Mouse (Mus musculus): ENCODE data around the gene Mus81.
"Not testable (repeated sequence)": the region's sequence is repeated elsewhere in the genome, so short reads cannot be mapped to it uniquely, and the experiment has no call there.

The Mus81 gene

GRCm38 (mm10) chr19:5492641-5493040 is 4.4 kb upstream of the Mus81 start:
- no peak for DNase-seq (ENCODE audit: low spot score in 2 of 2)

GRCm38 (mm10) chr19:5490898-5491708 is 2.9 kb upstream of the Mus81 start:
- DNase-seq (ENCODE audit: low spot score in 2 of 2), result peak; percentile 79 to 85

GRCm38 (mm10) chr19:5490313-5490897 is 2.2 kb upstream of the Mus81 start, which contains the start of gene Cfl1:
Gene Cfl1 (plus strand): TSS chr19:5490455.
- DNase-seq (ENCODE audit: low spot score in 2 of 2), result peak; percentile 91 to 95

DNA sequence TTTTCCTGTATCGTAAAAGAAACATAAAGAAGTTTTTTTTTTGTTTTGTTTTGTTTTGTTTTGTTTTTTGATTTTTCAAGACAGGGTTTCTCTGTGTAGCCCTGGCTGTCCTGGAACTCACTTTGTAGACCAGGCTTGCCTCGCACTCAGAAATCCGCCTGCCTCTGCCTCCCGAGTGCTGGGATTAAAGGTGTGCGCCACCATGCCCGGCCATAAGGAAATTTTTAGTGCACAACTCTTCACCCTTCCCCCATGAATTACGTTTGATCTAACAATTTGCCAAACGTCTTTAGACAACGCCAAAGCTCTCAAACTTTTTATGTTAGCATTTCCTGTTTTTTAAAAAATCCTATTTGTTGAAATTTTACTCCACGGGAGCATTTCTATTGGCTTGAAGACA is 1.5 kb upstream of the Mus81 start:
- DNase-seq (ENCODE audit: low spot score in 2 of 2), result not testable (repeated sequence)

DNA sequence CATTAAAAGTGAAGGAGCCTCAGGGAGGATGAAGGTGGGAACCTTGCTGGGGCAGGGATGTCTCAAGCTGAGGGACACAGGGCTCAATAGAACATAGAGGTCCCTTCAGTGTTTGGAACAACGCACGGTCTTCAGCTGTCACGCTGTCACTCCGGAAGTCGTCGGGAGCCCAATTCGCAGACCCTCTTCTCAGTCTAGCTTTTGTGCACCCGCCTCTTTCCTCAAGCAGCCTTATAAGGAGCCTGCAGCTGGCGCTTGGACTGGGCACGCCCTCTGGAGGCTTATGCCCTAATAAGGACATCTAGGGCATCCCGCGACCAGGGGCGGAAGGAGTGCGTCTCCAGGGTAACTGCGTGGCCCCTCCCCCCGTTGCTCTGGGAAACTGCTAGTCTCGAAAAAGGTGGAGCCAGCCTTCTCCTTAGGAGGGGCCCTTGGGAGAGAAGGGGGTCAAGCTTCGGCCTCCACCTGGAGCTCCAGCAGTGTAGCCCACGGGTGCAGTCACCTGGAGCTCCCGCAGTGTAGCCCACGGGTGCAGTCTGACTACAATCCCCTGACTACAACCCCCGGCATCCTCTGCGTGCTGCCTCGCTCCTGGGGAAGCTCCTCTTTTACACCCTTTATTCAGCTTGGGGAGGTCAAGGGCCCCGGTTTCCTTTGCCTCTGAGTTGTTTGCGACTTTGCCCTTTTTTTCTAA is 823 bp upstream of the Mus81 start:
- DNase-seq (ENCODE audit: low spot score in 2 of 2), result peak; percentile 97 to 98

- DNase-seq (ENCODE audit: low spot score in 2 of 2), result no peak
Measured at GRCm38 (mm10) chr19:5486771-5487170, 1.4 kb downstream of the Mus81 start.

DNA sequence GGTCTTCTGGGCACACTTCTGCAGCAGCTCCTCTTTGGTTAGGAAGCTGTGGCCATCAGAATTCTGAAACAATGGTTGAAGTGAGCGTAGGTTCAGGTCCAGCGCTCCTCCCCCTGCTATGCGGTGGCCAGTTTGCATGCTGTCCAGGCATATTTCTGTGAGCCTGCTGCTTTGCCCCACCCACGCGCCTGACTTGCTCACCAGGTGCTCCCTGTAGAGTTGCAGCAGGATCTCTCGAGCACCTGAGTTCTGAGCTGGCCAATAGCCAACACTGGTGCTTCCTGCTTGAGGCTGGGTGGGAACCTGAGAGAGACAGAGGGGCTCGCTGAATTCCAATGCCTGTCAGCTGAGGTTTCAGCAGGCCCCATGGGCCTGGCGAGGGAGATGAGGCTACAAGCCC is 1.9 kb downstream of the Mus81 start:
- DNase-seq (ENCODE audit: low spot score in 2 of 2), result no peak

DNA sequence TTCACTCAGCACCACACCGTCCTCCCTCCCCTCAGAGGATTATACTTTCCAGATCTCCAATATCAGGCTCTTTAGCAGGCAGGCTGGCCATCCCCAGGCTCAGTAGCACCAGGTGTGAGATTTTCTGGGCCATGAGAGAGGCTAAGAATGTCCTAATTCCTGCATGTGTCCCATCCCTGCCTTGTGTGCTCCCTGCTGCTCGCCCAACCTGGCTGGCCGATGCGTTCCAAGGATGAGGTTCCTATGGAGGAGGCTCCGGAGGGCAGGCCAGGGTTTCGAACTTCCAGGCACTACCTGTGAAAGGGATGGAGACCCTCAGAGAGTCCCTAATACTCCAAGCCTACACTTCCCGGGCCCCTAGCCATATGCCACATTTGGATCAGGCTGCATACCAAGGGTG is 2.4 kb downstream of the Mus81 start:
- no peak for DNase-seq (ENCODE audit: low spot score in 2 of 2)

DNA sequence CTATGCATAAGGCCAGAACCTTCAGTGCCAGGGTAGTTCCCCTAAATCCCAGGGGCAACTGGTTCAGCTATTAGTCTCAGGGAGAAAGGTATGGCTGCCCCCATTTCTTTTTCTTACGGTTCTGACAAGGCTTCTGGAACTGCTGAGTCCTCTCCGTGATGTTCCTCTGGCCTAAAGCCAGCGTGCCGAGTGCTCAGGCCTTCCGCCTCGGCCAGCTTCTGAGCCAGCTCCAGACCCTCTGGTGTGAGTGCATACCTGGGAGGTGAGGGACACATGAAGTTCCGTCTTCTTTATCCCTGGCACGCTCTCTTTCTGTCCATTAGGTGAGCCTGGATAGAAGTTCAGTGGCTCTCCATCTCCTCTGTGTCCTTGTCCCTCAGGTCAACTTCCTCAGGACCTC is 2.8 kb downstream of the Mus81 start:
- no peak for DNase-seq (ENCODE audit: low spot score in 2 of 2)

DNA sequence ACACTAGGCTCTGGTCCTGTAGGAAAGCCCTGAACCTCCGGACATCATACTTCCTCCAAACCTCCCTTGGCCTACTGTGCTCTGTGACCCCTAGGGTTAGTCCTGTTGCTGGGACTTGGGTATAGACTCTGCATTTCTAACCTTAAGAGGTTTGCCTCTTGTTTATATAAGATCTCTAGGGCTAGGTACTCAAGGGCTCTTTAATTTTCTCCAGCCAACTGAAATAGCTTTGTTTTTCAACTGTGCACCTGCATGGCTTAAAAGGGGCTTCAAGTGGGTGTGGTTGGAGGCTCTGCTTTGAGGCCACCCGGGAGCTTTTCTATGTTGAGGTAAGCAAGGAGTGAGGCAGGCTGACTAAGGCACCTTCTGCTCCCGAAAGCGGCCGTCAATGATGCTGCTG is 3.7 kb downstream of the Mus81 start:
- DNase-seq (ENCODE audit: low spot score in 2 of 2), result no peak

DNA sequence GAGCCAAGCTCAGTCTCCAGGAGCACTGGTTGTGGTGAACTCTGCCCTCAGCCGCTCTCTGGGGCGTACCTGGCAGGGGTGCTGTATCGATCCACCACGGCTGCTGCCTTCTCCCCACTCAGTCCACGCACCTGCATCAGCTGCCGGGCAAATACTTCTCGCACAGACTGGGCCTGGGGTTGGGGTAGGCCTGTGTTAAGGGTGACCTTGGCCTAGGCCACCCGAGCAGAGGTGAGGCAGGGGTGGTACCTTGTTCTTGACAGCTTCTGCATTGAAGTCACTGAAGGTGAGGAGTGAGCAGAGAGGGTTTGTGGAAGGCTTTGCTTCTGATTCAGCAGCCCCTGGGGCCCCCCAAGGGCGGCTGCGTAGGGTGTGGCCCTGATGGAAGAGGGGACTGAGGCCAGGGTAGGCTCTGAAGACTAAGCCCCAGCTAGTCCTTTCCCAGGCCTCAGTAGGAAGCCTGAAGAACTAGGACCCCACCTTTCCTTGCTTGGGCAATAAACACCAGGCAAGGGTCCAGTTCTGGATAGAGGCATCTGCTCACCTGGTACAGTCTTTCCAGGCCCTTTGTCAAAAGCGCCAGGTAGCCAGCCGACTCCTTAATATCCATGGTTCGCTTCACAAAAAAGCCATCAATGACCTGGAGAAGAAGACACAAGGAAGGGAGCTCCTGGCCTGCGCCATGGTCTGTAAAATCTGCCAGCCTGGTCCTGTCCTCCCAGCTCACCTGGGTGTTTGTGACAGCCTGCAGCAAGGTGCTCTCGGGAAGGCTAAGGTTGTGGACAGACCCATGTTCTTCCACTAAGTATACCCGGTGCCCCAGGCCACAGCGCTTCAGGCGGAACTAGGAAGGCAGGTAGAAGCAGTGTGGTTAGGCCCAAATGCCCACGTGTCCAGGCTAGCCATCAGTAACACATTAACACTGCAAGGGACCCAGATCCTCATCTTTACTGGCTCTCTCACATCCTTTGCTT is 4.5 kb downstream of the Mus81 start:
- no peak for DNase-seq (ENCODE audit: low spot score in 2 of 2)

DNA sequence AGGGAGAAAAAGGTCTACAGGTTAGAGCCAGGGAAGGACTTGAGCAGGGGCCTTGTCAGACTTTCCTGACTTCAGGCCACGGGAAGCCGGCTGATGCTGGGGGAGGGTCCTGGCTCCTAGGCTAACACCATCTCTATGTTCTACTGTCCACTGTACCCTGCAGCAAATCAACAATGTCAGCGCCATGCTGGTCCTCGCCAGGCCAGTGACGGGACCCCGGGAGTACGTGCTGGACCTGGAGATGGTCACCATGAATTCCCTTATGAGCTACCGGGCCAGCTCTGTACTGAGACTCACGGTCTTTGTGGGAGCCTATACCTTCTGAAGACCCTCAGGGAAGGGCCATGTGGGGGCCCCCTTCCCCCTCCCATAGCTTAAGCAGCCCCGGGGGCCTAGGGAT is 6.8 kb downstream of the Mus81 start:
- no peak for DNase-seq (ENCODE audit: low spot score in 2 of 2)

- no peak for DNase-seq (ENCODE audit: low spot score in 2 of 2)
Measured at GRCm38 (mm10) chr19:5480016-5480415, 8.2 kb downstream of the Mus81 start.

- no peak for DNase-seq (ENCODE audit: low spot score in 2 of 2)
Measured at GRCm38 (mm10) chr19:5477668-5478300, 10.4 kb downstream of the Mus81 start.

DNA sequence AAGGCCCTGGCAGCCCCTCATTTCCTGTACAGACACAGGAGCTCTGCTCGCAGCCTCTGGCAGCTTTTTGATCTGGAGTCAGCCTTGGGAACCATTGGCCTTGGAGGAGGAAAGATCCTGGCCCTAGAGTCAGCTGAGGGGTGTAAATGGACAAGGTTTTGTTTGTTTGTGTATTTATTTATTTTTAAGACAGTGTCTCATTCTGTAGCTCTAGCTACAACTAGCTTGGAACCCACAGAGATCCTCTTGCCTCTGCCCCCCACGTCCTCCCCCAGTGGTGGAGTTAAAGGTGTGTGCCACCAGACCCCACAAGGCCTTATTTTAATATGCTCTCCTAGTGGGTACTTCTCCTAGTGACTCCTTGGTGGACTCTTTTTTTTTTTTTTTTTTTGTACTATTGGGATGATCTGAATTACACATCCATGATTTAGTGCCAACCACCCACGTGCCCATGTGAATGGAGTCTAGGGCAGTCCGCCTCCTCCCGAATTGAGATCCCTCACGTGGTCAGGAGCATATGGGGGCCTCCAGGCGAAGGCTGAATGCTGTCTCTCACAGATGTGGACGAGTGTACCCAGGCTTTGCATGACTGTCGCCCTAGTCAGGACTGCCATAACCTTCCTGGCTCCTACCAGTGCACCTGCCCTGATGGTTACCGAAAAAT is 11.1 kb downstream of the Mus81 start:
- no peak for DNase-seq (ENCODE audit: low spot score in 2 of 2)

- no peak for DNase-seq (ENCODE audit: low spot score in 2 of 2)
Measured at GRCm38 (mm10) chr19:5475069-5475714, 13.0 kb downstream of the Mus81 start.

GRCm38 (mm10) chr19:5474281-5475068 is 13.7 kb downstream of the Mus81 start:
- DNase-seq (ENCODE audit: low spot score in 2 of 2), result peak in 1 of 2 experiments; percentile 15

DNA sequence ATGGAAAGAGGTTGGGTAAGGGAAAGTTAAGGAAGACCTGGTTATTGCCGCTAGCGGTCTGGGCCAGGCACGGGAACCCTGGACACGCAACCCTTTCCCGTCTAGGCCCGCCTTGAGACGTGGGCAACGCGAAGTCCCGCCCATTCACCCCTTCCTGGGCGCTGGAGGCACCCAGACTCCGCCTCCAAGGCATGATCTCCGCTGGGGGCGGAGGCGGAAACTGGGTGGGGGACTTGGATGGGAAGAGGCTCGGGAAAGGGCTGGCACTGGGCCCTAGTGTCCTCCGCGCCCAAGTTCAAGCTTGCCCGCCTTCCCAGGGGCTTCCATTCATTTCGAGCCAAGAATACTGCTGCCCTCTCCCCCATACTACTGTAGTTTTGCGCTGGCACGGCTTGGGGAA is 14.5 kb downstream of the Mus81 start, which contains the start of gene Efemp2:
Efemp2 (plus strand) TSS at position 235 of the 400 bp plus-strand sequence.
- peak; percentile 79 to 87 for DNase-seq (ENCODE audit: low spot score in 2 of 2)

- no peak for DNase-seq (ENCODE audit: low spot score in 2 of 2)
Measured at GRCm38 (mm10) chr19:5472857-5473256, 15.3 kb downstream of the Mus81 start.
